Mouse (Mus musculus) heart, postnatal 0 days (tissue): ENCODE measurements at regions not wholly inside any gene's neighbourhood (a gene's known extent, or its start where the extent isn't known, plus 50 kb on each side); places are given as distances from the start of the nearest gene placed in this dataset.

Source experiments
- ATAC-seq: fragments of 200-750 bp; cut with Nextera tagmentation; 2 replicates; pipeline ENCODE4 v1.8.0; 2017; ENCODE audit warnings: low read depth, moderate number of reproducible peaks, moderate library complexity; ENCODE audit not compliant: insufficient read depth
- DNase-seq: peaks from one replicate; pipeline ENCODE4 v3.0.0-alpha.2; 2016; ENCODE audit warnings: low spot score
- H3K27ac ChIP-seq: fragments of 300-500 bp; sonication (generic); 2 replicates; pipeline ENCODE4 v1.5.1; 2014; ENCODE audit warnings: low read depth, mild to moderate bottlenecking
- H3K27me3 ChIP-seq: fragments of 300-500 bp; sonication (generic); 2 replicates; pipeline ENCODE4 v1.6.1; 2014; ENCODE audit warnings: low read length, mixed read lengths; ENCODE audit not compliant: control insufficient read depth, insufficient read depth
- H3K36me3 ChIP-seq: fragments of 300-500 bp; sonication (generic); replicated peaks from 2 replicates; pipeline ENCODE4 v1.6.1; 2014; ENCODE audit warnings: low read length, mixed read lengths; ENCODE audit not compliant: control insufficient read depth, insufficient read depth
- H3K4me1 ChIP-seq: fragments of 300-500 bp; sonication (generic); 2 replicates; pipeline ENCODE4 v1.6.1; 2014; ENCODE audit warnings: antibody characterized with exemption; ENCODE audit not compliant: control insufficient read depth, insufficient read depth
- H3K4me2 ChIP-seq: fragments of 300-500 bp; sonication (generic); 2 replicates; pipeline ENCODE4 v1.6.1; 2014; ENCODE audit warnings: low read depth, mild to moderate bottlenecking, low read length, moderate library complexity
- H3K4me3 ChIP-seq: fragments of 300-500 bp; sonication (generic); 2 replicates; pipeline ENCODE4 v1.5.1; 2014; ENCODE audit warnings: low read depth, low read length
- H3K9ac ChIP-seq: fragments of 300-500 bp; sonication (generic); replicated peaks from 2 replicates; pipeline ENCODE4 v1.6.1; 2014; ENCODE audit warnings: low read depth, low read length, mixed read lengths
- H3K9me3 ChIP-seq: fragments of 300-500 bp; sonication (generic); replicated peaks from 2 replicates; pipeline ENCODE4 v1.6.1; 2016; ENCODE audit warnings: low read length; ENCODE audit not compliant: control insufficient read depth
- CTCF ChIP-seq: IDR thresholded peaks from 2 replicates; pipeline ENCODE4 v1.5.1; 2016; ENCODE audit warnings: antibody characterized with exemption, control low read depth, low read depth
- EP300 ChIP-seq: IDR thresholded peaks from 2 replicates; pipeline ENCODE4 v1.6.1; 2016; ENCODE audit warnings: antibody characterized with exemption, low read depth
- WGBS: fragments of 180-500 bp; shearing (Covaris S2); extraction: QIAGEN DNeasy Blood & Tissue Kit; methylation state at CpG from one replicate; pipeline ENCODE4 v1.1.7; 2014; 5-methylcytosine and 5-hydroxymethylcytosine counted together

DNA sequence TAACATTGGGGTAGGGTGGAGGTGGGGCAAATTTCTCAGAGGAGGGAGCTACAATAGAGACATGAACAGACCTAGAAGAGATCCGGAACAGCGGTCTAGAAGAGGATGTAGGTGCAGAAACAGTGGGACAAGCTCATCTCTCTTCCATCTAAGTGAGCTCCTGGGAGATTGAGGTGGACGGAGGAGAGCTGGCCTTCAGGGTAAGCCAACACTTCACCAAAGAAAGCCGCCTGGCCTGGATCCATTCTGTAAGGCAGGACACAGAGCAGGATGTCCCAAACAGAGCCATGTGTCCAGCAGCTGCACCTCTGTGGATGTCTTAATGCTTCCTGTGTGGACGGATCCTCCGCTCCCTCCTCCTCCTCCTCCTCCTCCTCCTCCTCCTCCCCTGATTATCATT is 173.0 kb downstream of the Rab11fip4 start:
- no peaks in the 10 kb centered on the region for H3K4me1 ChIP-seq
- WGBS, result 84% methylated on average over 6 of the region's 6 CpGs
- H3K9me3 ChIP-seq, result no peaks in the 10 kb centered on the region
- no peaks in the 10 kb centered on the region for H3K27me3 ChIP-seq
- H3K9ac ChIP-seq, result no peak overlapping the region
- H3K27ac ChIP-seq, result no peak overlapping the region
- ATAC-seq (no peak), DNase-seq (no peak)
- H3K4me3 ChIP-seq, result no peak overlapping the region
- TF ChIP-seq CTCF (no peak), EP300 (no peak)
- no peak overlapping the region for H3K4me2 ChIP-seq
- no peaks in the 10 kb centered on the region for H3K36me3 ChIP-seq

DNA sequence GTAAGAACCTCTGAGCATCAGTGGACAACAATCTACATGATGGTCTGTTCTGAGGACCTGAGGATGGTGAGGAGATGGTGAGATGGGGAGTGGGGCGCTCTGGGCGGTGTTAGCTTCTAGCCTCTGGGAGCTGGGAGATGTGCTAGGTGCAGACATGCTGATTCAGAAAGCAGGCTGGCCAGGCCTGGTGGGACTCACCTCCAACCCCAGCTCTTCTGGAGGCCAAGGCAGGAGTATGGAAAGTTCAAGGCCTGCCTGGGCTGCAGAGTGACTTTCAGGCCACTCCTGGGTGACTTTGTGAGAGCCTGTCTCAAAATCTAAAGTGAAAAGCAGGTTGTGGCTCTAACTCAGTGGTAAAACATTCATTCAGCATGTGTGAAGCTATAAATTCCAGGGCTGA is 171.6 kb downstream of the Rab11fip4 start:
- Histone ChIP-seq H3K9ac (no peak overlapping the region), H3K4me2 (no peak overlapping the region), H3K4me1 (no peaks in the 10 kb centered on the region), H3K27me3 (no peaks in the 10 kb centered on the region), H3K9me3 (no peaks in the 10 kb centered on the region), H3K36me3 (no peaks in the 10 kb centered on the region), H3K27ac (no peak overlapping the region), H3K4me3 (no peak overlapping the region)
- TF ChIP-seq CTCF, result no peak
- TF ChIP-seq EP300, result no peak
- ATAC-seq, result no peak
- DNase-seq, result no peak
- WGBS, result 93% methylated on average over 2 of the region's 2 CpGs

DNA sequence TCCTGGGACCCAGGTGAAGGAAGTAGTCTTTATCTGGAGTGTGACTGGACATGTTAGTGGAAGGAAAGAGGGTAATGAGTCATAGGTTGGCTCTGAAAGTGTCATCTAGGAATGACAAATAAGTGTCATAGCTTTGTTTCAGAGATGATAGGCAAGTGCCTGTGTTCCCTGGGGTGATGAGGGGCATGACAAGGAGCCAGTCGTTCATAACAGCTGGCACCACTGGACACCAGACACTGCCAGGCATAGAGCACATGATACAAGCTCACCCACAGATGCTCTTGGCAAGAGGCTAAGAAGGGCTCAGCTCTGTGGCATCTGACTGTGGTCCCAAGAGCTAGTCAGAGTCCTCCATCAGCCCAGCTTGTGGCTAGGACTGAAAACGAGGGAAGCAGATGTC is 171.0 kb downstream of the Rab11fip4 start:
- WGBS, result 38% methylated on average over 2 of the region's 2 CpGs
- Histone ChIP-seq H3K9me3 (no peaks in the 10 kb centered on the region), H3K36me3 (no peaks in the 10 kb centered on the region), H3K9ac (no peak overlapping the region), H3K27me3 (no peaks in the 10 kb centered on the region), H3K27ac (no peak overlapping the region), H3K4me1 (no peaks in the 10 kb centered on the region), H3K4me3 (no peak overlapping the region), H3K4me2 (no peak overlapping the region)
- no peak for ATAC-seq
- DNase-seq, result no peak
- TF ChIP-seq EP300 (no peak), CTCF (no peak)

DNA sequence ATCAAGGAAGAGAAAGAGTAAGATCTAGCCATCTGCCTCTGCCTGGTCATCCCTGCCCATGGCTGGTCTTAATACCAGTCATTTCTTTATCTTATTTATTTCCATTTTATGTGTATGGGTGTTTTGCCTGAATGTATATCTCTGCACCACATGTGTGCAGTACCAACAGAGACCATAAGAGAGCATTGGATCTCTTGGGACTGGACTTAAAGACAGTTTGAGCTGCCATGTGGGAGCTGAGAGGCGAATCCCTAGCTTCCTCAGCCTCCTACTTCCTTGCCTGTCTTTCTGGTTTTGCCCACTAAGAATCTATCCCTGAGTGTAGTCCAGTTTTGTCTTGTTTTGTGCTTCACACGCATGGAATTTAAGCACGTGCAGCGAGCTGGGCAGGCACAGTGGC is 169.5 kb downstream of the Rab11fip4 start:
- 86% methylated on average over 4 of the region's 4 CpGs for WGBS
- TF ChIP-seq CTCF, result no peak
- TF ChIP-seq EP300, result no peak

DNA sequence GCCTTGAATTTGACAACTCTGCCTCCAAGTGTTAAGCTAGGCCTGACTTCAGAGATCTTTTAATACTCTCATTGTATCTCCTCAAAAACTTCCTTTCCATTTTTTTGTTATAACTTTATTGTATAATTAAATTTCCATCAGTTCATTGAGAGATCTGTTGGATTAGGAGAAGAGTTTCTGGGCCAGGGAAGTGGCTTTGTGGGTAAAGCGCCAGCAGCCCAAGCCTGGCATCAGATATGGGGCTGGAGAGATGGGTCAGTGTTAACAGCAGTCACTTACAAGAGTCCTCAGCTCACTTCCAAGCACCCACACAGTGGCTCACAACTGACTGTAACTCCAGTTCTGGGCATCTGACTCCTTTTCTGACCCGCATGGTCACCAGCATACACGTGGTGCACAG is 167.3 kb downstream of the Rab11fip4 start:
- Histone ChIP-seq H3K9me3 (no peaks in the 10 kb centered on the region), H3K36me3 (no peaks in the 10 kb centered on the region), H3K4me2 (no peak overlapping the region), H3K4me3 (no peak overlapping the region), H3K27me3 (no peaks in the 10 kb centered on the region), H3K27ac (no peak overlapping the region), H3K4me1 (no peaks in the 10 kb centered on the region), H3K9ac (no peak overlapping the region)
- TF ChIP-seq EP300 (no peak), CTCF (no peak)
- no peak for ATAC-seq
- 90% methylated on average over 3 of the region's 3 CpGs for WGBS
- DNase-seq, result no peak

More for the DNA sequence above, 169.5 kb downstream of the Rab11fip4 start:
- H3K27me3 ChIP-seq, result no peaks in the 10 kb centered on the region
- H3K9ac ChIP-seq, result no peak overlapping the region
- no peak overlapping the region for H3K4me2 ChIP-seq
- DNase-seq (no peak), ATAC-seq (no peak)
- H3K4me3 ChIP-seq, result no peak overlapping the region
- no peaks in the 10 kb centered on the region for H3K4me1 ChIP-seq
- H3K27ac ChIP-seq, result no peak overlapping the region
- no peaks in the 10 kb centered on the region for H3K9me3 ChIP-seq
- no peaks in the 10 kb centered on the region for H3K36me3 ChIP-seq

DNA sequence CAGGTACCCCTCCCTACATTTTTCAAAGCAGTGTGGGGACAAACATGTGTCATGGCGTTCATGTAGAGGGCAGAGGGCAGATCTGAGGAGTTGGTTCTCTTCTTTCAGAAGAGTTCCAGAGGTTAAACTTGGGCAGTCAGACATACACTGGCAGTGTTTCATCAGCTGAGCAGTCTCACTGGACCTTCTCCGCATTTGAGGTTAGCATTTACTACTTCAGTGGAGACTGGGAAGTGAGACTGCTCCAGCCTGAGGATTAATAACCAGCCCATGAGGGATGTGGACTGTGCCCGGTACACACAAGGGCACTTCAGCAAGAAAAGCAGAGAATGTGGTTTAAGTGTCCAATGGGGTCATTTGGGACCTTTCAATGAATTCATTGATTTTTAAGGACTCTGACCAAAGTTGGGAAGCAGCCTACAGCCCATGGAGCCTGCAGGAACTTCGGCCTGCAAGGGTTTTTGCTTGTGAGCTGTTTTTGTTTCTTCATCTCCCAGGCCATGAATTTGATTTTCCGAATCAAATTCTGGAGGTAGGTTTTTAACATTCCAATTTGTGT is 166.6 kb downstream of the Rab11fip4 start:
- H3K9ac ChIP-seq, result no peak overlapping the region
- no peak overlapping the region for H3K4me2 ChIP-seq
- DNase-seq (no peak), ATAC-seq (no peak)
- no peaks in the 10 kb centered on the region for H3K9me3 ChIP-seq
- no peaks in the 10 kb centered on the region for H3K36me3 ChIP-seq
- WGBS, result 87% methylated on average over 5 of the region's 5 CpGs
- no peak overlapping the region for H3K27ac ChIP-seq
- H3K27me3 ChIP-seq, result no peaks in the 10 kb centered on the region
- no peak overlapping the region for H3K4me3 ChIP-seq
- no peak for TF ChIP-seq CTCF
- TF ChIP-seq EP300, result no peak
- peaks cover 2% of the 10 kb centered on the region; the same call in 1 of the 2 replicates for H3K4me1 ChIP-seq
